Mouse (Mus musculus) lung, postnatal 10 days (tissue): Measurements from ENCODE around the gene Sgpl1.
"Not testable (repeated sequence)": the region's sequence is repeated elsewhere in the genome, so short reads cannot be mapped to it uniquely, and the experiment has no call there.

ENCODE experiments used
- DNase-seq: peaks from one replicate; pipeline ENCODE4 v3.0.0; 2021

The Sgpl1 gene

DNA sequence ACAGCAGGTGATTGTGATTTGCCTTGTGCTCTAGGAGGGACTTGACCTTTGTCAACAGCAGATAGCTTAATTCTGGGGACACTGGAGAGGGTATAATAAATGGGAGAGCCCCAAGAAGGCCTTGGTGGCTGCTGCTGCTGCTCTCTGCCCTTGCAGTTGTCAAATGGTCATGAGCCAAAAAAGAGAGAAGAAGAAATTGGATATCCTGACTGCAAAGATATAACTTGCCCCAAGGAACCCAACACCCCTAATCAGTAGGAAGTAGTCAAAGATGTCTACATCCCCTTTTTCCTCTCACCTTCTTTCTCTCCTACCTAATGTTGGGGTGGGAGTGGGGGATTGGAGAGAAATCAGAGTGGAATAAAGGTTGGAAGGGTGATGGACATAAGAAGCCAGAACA lies 4.6 kb upstream of the Sgpl1 start:
- DNase-seq: no peak

DNA sequence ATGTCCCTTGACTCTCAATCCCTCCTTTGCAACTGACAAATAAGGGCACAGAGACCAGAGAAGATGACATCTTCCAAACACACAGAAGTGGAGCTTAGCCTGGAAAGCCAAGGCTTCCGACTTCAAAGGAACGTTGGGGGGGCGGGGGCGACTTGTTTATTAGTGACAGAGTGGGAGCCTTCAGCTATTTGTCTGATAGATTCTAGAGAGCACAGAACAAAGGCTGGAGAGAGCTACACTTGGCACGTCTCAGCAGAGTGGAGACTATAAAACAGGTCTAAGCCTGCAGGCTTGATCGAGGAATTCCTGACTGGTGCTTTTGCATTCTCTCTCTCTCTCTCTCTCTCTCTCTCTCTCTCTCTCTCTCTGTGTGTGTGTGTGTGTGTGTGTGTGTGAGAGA lies 3.1 kb upstream of the Sgpl1 start:
- peak; percentile 75 for DNase-seq

DNA sequence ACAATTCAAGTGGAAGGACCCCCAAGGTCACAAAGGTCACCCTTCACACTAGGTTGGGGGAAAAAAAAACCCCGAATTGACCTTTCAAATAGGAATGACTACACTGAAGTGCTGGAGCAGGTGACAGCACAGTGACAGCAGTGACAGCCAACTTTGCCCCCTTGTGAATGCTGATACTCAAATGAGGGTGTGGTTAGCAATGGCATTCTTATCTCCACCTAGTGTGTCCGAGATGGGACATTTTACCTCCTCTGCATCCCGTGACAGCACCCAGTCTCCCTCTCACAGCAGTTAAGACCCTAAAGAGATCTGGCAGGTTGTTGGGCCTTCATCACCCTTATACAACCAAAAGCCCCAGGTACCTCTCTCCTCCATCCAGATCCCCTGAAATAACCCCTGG lies 2.0 kb upstream of the Sgpl1 start:
- no peak for DNase-seq

DNA sequence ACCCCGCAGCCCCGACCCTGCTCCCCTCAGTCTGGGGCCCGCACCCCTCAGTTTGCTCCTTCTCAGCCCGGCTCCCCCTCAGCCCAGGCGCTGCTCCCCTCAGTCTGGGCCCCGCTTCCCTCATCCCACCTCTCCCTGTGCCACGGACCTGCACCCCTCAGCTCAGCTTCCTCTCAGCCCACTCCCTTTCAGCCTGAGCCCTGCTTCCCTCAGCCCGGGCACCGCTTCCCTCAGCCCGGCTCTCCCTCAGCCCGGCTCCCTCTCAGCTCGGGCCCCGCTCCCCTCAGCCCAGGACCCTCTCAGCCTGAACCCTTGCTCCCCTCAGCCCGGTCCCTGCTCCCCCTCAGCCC lies 721 bp downstream of the Sgpl1 start:
- DNase-seq: peak; percentile 26

DNA sequence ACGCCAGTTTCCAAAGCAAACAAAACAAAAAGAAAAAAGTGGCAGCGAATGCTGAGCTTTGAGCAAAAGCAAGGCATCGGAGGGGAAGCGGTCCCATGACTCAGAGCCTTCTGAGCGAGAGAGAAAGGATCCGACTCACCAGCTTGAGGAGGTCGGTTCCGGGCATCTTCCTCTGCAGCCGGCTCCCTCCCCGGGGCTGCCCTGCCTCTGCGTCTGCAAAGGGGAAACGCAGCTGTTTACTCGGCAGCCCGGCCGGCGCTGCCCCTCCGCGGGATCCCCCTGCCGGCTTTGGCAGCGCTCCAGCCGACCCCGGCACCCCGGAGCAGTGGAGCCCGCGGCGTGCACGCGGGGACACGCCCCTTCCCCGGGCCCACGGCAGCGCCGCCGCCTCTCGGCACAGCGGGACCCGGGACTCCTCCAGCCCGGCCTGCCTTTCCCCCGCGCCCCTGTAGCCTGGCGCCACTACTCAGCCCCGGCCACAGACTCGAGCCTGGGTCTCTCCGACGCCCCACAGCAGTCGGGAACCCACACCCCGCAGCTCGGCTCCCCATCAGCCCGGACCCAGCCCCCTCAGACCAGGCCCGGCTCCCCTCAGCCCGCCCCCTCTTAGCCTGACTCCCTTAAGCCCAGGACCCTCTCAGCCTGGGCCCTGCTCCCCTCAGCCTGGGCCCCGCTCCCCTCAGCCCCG lies 1.2 kb downstream of the Sgpl1 start:
- peak; percentile 68 for DNase-seq

DNA sequence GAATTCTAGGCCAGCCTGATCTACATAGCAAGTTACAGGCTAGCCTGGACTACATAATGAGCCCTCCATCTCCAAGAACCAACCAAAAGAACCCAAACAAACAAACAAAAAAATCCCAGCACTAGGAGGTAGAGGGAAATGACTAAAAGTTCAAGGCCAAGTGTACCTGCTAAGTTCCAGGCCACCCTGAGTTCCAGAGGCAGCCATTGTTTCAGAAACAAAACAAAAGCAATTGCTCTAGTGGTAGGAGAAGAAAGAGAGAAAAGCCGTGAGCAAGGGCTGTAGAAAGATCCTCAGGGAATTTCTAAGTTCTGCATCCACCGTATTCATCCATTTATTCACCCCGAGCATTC lies 1.8 kb downstream of the Sgpl1 start:
- DNase-seq: no peak

DNA sequence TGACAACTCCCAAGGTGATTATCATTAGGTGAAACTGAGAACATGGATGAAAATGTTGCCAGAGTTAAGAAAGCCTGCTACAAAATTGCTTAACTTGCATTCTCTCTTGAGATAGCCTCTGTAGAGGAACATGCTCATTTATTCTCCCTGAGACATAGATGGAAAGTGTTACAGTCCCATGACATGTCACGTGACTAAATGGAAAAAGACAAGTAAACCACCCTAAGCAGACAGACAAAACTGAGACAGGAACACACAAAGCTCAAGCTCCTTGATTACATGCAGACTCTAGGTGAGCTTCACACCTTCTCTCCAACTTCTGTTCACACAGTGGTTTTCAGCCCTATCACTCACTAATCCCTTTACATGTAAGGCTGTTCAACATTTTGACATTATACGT lies 4.2 kb downstream of the Sgpl1 start:
- DNase-seq: no peak

DNA sequence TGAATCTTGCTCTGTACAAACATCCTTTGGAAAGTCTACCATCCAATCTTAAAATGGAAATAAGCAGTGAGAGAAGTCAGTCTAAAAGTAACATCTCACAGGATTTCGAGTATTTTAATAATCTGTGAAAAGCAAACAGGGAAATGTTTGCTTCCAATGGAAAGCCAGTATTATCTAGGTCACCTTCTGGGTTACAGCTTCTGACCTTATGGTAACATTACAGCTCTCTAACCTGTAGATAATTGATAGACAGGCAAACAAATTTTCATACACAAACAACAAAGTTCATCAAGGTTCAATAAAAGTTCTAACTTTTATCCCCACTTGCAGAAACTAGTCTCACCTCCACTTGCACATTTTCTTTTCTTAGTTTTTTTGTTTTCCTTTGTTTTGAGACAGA lies 9.9 kb downstream of the Sgpl1 start:
- no peak for DNase-seq

DNA sequence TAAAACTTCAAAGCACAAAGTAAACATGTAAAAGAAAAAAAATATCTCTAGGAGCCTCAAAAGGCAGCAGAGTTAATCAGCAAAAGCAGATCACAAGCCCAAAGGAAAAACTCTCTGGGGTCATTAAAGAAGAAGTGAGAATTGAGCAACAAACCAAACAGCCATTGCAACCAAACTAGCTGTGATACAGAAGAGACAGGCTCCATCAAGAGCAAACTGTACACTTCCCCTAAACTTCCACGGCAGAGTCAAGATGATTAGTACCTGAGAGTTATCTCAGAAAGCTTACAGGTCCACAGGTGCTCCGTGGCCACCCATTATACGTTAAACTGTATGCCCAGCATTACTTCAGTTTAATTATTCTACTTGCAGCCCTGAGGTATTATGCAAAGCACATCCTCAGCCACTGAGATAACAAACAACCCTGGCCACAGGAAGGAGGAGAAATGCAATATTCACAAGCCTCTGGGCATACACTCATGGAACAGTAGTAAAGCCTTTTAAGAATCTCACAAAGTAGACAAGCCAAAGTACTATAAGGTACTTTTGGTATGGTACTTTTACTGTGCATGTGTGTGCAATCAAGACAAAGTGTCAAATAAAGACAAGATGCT lies 12.2 kb downstream of the Sgpl1 start:
- no peak for DNase-seq

DNA sequence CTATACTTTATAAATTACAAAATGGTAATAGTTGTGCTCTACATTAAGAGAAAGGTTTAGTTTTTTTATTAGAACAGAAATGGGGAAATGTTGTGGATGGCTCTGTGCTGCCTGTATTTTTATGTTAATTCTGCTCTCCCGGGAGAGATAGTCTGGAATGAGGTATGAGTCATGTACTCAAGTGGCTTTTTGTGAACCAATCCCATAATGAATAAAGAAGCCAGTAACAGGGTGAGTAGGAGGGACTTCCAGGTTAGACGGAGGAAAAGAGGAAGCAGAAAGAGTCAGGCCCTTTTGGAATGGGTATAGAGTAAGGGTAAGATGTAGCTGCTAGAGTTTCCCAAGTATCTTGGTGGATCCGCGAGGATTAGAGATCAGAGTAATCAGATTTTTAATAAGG lies 13.5 kb downstream of the Sgpl1 start:
- DNase-seq: no peak

DNA sequence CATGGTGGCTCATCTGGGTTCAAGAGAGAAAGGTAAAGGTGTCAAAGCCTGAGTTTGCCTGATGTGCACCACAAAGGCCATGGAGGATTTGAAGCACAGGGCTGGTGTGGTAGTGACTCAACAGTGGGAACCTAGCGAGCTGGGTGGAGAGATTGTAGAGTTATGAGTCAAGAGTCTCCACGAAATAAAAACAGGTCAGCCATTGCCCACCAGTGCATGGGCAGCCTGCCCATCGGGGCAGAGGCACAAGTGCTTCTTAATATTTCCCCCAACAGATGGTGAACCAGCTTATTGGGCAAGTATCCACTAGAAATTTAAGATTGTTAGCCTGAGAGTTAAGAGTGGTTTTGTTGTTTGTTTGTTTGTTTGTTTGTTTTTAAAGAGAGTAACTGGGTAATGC lies 16.5 kb downstream of the Sgpl1 start:
- DNase-seq: no peak

DNA sequence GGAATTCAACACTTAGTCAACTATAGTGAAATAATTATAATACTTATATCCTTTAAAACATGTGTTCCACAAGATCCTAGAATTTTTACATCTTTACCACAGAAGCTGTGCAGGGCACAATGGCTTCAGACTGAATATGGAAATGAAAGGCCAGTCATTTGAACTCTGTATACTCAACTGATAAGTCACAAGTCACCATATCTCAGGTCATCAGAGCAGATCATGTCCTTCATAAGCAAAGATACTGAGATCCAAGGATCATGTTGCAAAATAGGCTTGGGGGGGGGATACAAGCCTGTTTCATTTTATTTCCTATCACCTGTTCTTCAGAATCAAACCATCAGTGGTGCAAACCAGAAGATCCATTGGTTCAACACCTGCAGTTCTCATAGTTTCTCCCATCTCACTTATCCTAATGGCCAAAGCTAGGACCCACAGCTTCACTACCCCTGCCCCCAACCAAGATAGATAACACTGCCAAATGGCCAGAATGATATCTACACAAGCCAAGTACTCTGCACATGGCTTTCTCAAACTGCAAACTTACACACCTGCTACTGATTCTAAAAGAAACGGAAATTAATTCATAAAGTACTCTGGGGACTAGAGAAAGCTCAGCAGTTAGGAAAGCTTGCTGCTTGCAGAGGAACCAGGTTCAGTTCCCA lies 18.7 kb downstream of the Sgpl1 start:
- no peak for DNase-seq

DNA sequence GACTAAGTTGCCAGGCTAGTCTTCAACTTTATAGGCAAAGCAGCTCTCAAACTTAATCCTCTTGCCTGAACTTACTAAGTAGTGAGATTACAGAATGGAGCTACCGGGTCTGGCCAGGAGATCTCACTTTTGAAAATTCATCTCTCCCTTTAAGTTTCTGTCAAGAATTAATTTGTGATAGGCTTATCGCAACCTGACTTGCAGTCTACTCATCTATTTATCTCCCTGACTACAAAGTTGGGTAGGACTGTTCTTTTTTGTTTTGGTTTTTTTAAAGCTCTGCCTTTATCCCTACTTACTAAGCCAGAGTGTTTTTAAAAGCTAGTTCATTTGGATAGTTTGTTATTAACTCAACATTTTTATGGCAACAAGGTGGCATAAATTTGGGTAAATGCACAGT lies 23.0 kb downstream of the Sgpl1 start:
- no peak for DNase-seq

DNA sequence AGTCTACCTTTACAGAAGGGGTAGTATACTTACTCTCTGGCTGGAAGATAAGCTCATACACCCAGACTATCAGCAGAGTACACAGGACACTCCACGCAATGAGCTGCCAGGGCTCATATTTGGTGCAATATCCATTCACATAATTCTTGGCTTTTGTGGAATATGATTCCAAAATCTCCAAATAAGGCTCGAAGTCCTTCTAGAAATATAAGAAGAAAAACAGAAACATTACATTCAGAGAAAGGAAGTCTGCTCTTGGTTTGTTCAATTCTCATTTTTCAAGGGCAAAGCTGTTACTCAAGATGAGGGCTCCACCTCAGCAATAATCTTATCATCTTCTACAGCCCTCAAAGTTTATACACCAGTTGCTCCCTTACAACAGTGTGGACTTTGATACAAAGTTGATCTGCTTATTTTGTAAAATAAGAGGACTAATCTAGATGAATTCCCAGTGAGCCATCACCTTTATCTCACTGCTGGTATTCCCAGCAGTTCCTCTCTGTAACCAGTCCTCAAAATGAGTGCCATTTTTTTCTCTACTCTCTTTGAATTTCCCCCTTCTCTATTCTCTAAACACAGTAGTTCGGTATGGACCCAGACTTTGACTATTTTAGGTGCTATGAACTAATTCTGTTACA lies 24.1 kb downstream of the Sgpl1 start:
- DNase-seq: no peak

DNA sequence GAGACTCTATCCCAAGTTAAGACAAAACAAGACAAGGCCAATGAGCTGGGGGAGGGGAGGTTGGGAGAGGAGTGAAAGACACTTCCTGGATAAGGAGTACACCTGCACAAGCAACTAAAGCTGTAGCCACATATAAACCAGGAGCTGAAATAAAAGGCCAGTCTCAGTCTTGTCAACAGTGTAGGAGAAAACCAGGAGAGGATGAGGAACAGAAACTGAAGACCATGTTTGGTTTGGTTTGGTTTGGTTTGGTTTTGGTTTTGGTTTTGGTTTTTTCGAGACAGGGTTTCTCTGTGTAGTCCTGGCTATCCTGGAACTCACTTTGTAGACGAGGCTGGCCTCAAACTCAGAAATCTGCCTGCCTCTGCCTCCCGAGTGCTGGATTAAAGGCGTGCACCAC lies 25.8 kb downstream of the Sgpl1 start:
- not testable (repeated sequence) for DNase-seq

DNA sequence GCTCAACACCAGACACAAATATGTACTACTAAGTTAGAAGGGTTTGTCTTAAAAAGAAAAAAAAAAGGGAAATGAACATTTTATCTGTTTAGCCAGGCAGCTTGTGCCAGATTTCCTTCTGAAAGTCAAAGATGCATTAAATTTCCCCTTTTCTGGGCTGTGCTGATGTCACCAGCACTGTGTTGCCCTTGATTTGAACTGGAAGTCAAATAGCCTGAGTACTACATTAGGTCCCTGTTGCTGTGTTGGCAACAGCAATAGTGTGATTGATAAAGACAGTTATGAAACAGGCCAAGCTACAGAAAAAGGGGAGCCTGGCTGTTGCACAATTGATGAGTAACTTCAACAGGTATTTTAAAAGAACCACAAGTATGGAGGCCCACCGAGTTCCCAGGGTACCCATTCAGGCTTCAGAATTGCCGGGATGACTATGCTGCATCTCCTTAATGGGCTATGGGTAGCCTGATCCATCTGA lies 33.2 kb downstream of the Sgpl1 start:
- no peak for DNase-seq

DNA sequence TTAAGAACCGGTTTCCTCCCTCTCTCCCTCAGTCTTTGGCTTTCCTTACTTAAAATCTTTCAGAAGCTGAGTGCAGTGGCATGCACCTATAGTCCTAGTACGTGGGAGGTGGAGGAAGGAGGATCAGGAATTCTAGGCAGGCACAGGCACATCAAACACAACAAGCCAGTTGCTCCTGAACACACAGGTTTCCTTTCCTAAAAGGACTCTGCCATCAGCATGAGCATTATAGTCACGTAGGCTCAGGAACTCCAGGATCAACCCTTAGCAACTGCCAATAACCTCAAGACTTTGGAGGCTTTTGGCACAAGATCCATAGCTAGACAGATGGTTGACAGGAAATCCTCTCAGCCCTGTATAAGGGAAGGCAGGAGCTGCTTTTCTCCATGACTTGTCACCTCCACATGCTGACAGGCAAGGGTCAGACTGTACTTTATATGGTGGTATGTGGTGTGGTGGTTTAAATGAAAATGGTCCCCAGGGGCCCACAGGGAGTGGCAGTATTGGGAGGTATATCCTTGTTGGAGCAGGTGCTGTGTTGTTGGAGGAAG lies 43.9 kb downstream of the Sgpl1 start:
- DNase-seq: no peak

DNA sequence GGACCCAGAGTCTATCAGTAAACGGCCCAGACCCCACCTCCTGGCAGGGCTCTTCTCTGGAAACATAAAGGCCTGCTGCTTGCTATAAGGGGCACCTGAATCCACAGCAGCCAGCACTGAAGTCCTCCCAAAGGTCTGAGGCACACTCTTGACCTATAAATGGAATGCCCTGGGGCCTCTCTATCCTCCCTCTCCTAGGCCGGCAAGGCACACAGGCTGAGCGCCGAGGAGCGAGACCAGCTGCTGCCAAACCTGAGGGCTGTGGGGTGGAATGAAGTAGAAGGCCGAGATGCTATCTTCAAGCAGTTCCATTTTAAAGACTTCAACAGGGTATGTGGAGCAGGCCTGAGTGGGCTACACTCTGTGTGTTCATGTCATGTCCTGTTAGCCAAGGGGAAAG lies 55.6 kb downstream of the Sgpl1 start:
- DNase-seq: no peak

DNA sequence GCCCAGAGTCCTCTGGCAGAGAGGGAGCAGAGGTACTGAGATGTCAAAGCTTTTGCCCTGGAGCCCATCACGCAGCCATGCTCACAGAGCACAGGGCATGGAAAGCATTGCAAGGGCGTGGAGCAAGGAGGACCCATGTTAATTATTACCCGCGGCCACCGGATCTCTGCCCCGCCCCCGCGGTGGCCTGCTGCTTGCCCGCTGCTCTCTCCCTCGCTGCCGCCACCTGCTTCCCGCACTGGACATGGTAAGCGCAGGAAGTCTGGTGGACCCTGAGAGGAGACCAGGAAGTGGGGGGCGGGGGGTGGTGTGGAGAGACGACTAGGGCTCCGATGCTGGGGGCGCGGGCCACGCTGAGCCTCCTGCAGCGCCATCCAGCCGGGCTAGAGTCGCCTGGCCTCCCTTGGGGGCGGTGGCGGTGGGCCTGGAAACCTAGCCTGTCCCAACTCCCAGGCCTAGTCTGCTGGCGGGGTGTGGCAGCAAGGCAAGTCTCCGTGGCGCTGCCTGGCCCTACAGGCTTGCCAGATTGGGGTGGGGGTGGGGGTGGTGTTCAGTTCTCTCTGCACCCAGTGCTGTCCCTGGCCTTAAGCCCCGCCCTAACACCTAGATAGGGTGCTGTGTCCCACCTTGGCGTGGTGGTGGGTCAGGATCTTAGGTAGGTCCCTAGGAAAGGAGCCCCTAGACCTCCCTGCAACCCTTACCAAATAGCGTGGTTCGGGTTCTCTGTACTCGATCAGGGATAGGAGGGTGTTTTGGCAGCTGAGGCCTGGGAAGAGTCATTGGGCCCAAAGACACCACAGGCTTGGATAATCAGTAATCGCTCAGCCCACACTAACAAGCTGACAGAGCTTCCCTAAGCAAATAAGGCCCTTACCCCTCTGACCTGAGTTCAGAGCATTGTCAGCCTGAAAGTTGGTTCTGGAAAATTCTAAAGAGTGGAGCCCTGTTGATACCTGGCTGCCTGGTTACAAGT lies 58.0 kb downstream of the Sgpl1 start, which contains the start of gene Pcbd1:
TSS of gene Pcbd1 (plus strand) at position 162 of the 973 bp plus-strand sequence.
- peak; percentile 73 for DNase-seq

DNA sequence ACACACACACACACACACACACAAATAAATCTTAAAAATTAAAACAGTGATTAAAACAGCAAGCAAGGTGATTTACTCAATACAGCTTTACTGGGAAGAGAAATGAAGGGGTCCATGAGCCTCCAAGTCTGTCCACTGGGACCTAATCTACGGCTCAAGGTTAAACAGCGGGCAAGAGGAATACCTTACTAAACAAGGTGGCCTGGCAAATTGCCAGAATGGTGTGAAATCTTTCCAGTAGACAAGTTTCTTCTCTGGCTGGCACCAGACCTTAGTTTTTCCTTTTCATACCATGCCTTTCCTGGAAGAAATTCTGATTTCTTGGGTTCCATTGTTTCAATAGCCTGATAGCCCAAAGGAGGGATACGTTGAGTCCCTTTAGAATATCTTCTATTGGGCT lies 59.0 kb downstream of the Sgpl1 start:
- DNase-seq: no peak

DNA sequence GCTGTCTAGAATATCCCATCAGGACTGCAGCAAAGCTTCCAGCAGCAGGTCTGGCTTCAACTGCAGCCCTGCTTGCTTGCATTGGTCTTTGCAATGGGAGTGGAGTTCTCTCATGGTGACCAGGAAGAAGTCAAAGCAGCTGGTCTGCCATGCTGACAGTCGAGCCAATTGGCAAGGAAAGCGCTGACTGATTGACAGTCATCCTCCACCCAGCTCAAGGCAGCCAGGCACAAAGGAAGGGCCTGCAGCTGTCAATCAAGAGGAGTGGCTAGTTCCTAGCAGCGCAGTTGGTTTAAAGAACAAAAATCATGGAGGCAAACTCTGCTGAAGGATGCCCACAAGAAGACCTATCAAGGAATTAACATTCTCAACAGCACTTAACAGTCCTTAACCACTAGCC lies 61.0 kb downstream of the Sgpl1 start:
- no peak for DNase-seq

DNA sequence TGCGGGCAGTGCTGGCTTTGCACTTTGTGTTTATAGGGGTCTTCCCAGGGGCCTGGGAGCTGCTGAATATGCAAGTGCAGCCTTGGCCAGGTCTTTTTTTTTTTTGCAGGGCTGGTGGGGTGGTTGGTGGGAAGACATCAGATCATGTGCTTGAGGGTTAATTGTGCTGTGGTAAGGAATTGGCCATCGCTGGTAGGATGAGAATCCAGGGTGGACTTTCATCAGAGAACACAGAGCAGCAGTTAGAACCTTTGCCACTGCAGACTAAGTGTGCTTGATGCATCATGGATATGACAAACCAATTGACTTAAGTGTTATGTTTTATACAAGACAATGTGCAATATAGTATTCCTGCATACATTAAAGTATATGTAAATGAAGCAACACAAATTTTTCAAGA lies 62.1 kb downstream of the Sgpl1 start:
- DNase-seq: no peak

DNA sequence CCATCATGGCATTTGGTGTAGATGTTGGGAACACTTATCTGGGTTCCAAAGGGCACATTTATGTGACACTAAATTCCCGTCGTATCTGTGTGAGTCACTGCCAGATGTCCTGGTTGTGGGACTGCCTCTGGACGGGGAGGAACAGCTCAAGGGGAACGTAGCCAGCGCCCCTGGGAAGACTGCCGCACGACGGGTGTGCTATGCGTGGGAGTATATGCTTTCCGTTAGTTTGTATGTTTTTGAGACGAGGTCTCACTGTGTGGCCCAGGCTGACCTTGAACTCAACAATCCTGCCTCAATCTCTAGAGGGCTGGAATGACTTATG lies 66.6 kb downstream of the Sgpl1 start:
- DNase-seq: no peak
